Mouse (Mus musculus) telencephalon, adult 2 months (tissue): ENCODE data around the gene Vmn1r163.
"Not testable (repeated sequence)": the region's sequence is repeated elsewhere in the genome, so short reads cannot be mapped to it uniquely, and the experiment has no call there.

Experiments
- DNase-seq: peaks from one replicate; pipeline ENCODE4 v3.0.0-alpha.2; 2011; ENCODE audit warnings: low read depth, low spot score

Gene Vmn1r163

DNA sequence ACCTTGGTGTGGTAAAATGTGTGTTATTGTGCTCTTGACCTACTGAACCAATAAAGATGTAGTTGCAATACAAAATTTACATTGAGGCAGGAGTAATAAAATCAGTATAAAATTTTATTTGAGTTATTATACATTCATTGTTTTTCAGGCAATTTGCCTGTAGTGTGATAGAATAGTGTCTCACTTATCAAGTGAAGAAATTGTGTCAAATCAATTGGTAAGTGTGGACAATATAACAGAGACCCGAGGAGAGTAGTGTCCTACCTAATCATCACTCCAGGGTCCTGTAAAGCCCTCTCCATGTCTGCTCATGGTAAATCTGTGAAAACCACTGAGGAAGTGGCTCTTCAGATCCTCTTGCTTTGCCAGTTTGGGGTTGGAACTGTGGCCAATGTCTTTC lies at the start of gene Vmn1r163:
TSS of gene Vmn1r163 (plus strand) at position 301 of the 400 bp plus-strand sequence.
- DNase-seq: not testable (repeated sequence)

DNA sequence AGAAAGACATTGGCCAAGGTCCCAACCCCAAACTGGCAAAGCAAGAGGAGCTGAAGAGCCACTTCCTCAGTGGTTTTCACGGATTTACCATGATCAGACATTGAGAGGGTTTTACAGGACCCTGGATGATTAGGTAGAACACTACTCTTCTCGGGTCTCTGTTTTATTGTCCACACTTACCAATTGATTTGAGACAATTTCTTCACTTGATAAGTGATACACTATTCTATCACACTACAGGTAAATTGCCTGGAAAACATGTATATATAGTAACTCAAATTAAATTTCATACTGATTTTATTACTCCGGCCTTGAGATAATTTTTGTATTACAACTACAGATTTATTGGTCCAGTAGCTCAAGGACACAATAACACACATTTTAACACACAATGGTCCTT lies 35.5 kb upstream of the Vmn1r163 start, which contains the start of gene Gm4216:
TSS of gene Gm4216 (minus strand) at position 101 of the 400 bp plus-strand sequence.
- DNase-seq: not testable (repeated sequence)

GRCm38 (mm10) chr7:23067356-23067755 lies 12.0 kb downstream of the Vmn1r163 start, which contains the start of gene Gm8720:
Gene Gm8720 (minus strand): TSS chr7:23067456.
- DNase-seq: not testable (repeated sequence)
